Mouse (Mus musculus) stomach, embryonic 15.5 days (tissue): ENCODE measurements around the gene Stxbp6. TPM values are rescaled to one million over a fixed set of nuclear protein-coding genes. Genes with fewer than 3 reads are reported as not detected.

Source experiments
- ATAC-seq: fragments of 200-750 bp; cut with Nextera tagmentation; 2 replicates; pipeline ENCODE4 v1.8.0; 2017; ENCODE audit warnings: low read depth, moderate number of reproducible peaks, moderate TSS enrichment; ENCODE audit not compliant: insufficient read depth, low FRiP score
- H3K27ac ChIP-seq: fragments of 300-500 bp; sonication (generic); 2 replicates; pipeline ENCODE4 v1.5.1; 2015; ENCODE audit warnings: mild to moderate bottlenecking, inconsistent platforms
- H3K27me3 ChIP-seq: fragments of 300-500 bp; sonication (generic); replicated peaks from 2 replicates; pipeline ENCODE4 v1.6.1; 2015; ENCODE audit warnings: inconsistent platforms
- H3K36me3 ChIP-seq: fragments of 300-500 bp; sonication (generic); 2 replicates; pipeline ENCODE4 v1.6.1; 2015; ENCODE audit warnings: inconsistent platforms
- H3K4me1 ChIP-seq: fragments of 300-500 bp; sonication (generic); 2 replicates; pipeline ENCODE4 v1.6.1; 2015; ENCODE audit warnings: inconsistent platforms
- H3K4me2 ChIP-seq: fragments of 300-500 bp; sonication (generic); 2 replicates; pipeline ENCODE4 v1.6.1; 2015; ENCODE audit warnings: mild to moderate bottlenecking, inconsistent platforms
- H3K4me3 ChIP-seq: fragments of 300-500 bp; sonication (generic); replicated peaks from 2 replicates; pipeline ENCODE4 v1.5.1; 2015; ENCODE audit warnings: inconsistent platforms
- H3K9ac ChIP-seq: fragments of 300-500 bp; sonication (generic); 2 replicates; pipeline ENCODE4 v1.6.1; 2015; ENCODE audit warnings: inconsistent platforms
- H3K9me3 ChIP-seq: fragments of 300-500 bp; sonication (generic); 2 replicates; pipeline ENCODE4 v1.6.1; 2016; ENCODE audit warnings: inconsistent platforms
- WGBS: fragments of 180-500 bp; shearing (Covaris S2); methylation state at CpG from one replicate; pipeline ENCODE4 v1.1.7; 2015; 5-methylcytosine and 5-hydroxymethylcytosine counted together
- polyA plus RNA-seq: library from polyadenylated mRNA; unstranded; fragments of >200 nt; fragmentation: Nextera tagmentation; extraction: Ambion mirVana; gene quantifications from 2 replicates; pipeline ENCODE4 v1.2.1, GENCODE M21; 2015

Stxbp6 gene
- polyA plus RNA-seq, 1 experiment from 2014 or later = 19.2 TPM

DNA sequence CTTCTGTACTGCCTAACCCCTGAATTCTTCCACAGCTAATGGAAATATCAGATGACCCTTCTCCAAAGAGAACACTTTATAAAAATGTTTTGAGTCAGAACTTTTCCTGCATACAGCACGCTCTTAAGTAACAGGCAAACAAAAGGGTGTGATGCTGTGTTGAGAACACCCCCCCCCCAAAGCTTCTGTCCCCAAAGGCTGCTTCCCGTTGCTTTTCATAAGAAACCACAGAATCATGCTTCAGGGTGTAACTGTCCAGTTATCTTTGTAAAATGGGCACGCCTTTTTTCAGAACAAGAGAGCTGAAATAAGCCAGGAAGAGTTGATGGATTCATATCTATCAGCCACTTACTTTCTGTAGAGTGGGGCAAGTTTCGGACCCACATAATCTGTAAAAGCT lies 134.2 kb downstream of the Stxbp6 start:
- Histone ChIP-seq H3K4me3 (no peak overlapping the region), H3K27me3 (no peaks in the 10 kb centered on the region), H3K9ac (no peak overlapping the region), H3K4me2 (no peak overlapping the region), H3K27ac (no peak overlapping the region), H3K4me1 (no peaks in the 10 kb centered on the region), H3K36me3 (no peaks in the 10 kb centered on the region), H3K9me3 (no peaks in the 10 kb centered on the region)
- ATAC-seq = no peak
- 72% methylated on average over 4 of the region's 4 CpGs for WGBS

DNA sequence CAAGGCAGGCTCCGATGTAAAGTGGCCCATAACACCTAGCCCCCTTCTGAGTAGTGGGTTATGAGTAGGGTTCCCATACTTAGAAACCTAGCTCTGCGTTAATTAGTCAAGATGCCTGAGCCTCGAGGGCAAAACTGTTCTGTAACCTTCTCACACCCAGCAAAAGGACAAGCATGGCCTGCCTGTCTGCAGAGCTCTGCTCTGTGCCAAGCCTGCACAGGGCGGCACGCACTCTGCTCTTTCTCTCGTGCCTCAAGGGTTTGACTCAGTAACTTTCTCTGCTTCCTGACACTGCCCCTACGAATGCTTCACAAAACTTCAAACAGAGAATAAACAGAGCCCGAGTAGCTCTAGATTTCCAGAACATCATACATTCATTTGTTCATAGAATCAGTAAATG lies 135.4 kb downstream of the Stxbp6 start:
- Histone ChIP-seq H3K36me3 (no peaks in the 10 kb centered on the region), H3K27me3 (no peaks in the 10 kb centered on the region), H3K27ac (no peak overlapping the region), H3K9ac (no peak overlapping the region), H3K4me2 (no peak overlapping the region), H3K4me1 (no peaks in the 10 kb centered on the region), H3K4me3 (no peak overlapping the region), H3K9me3 (no peaks in the 10 kb centered on the region)
- 69% methylated on average over 8 of the region's 8 CpGs for WGBS
- no peak for ATAC-seq

DNA sequence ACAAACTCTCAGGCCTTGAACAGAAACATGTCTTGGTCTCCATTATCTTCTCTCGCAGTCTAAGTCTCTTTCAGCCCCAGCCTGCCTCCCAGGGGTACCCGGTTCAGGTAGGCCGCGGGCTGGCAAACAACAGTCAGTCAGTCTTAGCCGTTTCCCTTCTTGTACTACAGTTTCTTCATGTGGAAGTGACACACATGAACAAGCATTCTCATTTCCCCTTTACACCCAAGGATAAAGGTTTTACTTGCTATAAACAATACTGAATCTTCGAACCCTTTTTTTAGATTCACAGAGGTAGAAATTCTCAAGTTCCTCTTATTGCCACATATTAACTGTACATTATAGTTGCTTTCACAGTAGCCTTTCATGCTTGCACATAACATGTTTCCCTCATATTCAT lies 141.6 kb downstream of the Stxbp6 start:
- H3K27me3 ChIP-seq = no peaks in the 10 kb centered on the region
- no peak overlapping the region for H3K4me3 ChIP-seq
- no peak overlapping the region for H3K4me2 ChIP-seq
- H3K36me3 ChIP-seq = no peaks in the 10 kb centered on the region
- no peak overlapping the region for H3K27ac ChIP-seq
- no peaks in the 10 kb centered on the region for H3K4me1 ChIP-seq
- WGBS = 87% methylated on average over 6 of the region's 6 CpGs
- H3K9me3 ChIP-seq = no peaks in the 10 kb centered on the region
- no peak for ATAC-seq
- H3K9ac ChIP-seq = no peak overlapping the region

DNA sequence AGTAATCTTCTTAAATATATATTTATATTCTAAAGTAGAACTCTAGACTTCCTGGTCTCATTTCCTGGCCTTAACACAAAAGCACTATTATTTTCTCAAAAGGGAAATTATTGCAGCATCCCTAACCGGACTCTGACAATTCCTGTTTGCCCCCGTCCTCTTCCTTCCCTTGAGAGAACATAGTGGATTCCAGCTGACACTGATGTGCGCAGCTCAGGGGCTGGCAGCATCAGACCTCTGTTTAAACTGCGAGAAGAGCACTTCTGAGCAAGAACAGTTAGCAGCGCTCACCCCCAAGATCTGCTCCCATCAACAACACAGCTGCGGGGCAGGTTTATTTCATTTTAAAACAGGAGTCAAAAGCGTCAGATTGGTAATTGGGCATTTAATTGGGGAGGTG lies 142.8 kb downstream of the Stxbp6 start:
- no peak for ATAC-seq
- Histone ChIP-seq H3K4me1 (no peaks in the 10 kb centered on the region), H3K9ac (no peak overlapping the region), H3K4me2 (no peak overlapping the region), H3K27me3 (no peaks in the 10 kb centered on the region), H3K4me3 (no peak overlapping the region), H3K36me3 (no peaks in the 10 kb centered on the region), H3K27ac (no peak overlapping the region), H3K9me3 (no peaks in the 10 kb centered on the region)
- WGBS = 79% methylated on average over 7 of the region's 7 CpGs

DNA sequence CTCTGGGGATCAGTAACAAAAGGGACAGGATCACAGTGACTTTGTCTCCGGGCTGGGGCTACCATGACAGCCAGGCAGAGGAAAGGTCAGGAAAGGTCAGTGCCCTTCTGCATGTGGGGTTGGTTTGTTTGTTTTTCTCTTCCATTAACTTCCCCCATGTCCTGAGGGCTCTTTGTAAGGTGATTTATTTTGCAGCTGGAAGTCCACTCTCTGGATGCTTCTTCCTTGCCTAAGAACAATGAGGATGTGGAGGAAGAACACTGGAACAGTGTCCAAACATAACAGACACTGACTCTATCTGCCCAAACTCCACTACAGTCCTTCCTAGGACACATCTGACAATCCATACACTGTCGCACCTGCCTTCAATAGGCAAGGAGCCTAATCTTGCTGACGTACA lies 146.1 kb downstream of the Stxbp6 start:
- no peak overlapping the region for H3K9ac ChIP-seq
- no peak for ATAC-seq
- no peak overlapping the region for H3K4me2 ChIP-seq
- 39% methylated on average over 3 of the region's 3 CpGs for WGBS
- no peak overlapping the region for H3K4me3 ChIP-seq
- no peak overlapping the region for H3K27ac ChIP-seq
- H3K9me3 ChIP-seq = no peaks in the 10 kb centered on the region
- no peaks in the 10 kb centered on the region for H3K4me1 ChIP-seq
- no peaks in the 10 kb centered on the region for H3K27me3 ChIP-seq
- H3K36me3 ChIP-seq = no peaks in the 10 kb centered on the region

DNA sequence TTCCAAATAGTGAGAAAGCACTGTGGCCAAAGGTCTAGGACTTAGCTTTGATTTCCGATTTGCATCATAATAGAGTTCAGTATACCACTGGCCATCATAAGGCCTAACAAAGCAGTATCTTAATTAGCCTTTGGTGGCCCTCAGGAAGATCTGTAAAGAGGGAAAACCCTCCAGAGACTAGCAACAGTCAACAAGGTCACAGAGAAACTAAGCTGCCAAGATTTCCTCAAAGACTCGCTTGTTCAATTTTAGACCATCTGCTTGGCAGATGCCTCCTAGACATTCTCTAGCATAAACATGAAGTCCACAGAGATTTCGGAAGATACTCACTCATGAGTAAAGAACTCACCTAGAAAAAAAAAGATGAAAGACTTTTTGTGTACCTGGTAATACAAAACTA lies 148.6 kb downstream of the Stxbp6 start:
- no peaks in the 10 kb centered on the region for H3K36me3 ChIP-seq
- no peak overlapping the region for H3K4me2 ChIP-seq
- H3K4me1 ChIP-seq = no peaks in the 10 kb centered on the region
- no peak overlapping the region for H3K4me3 ChIP-seq
- H3K9me3 ChIP-seq = no peaks in the 10 kb centered on the region
- WGBS = 81% methylated on average over 3 of the region's 3 CpGs
- no peak for ATAC-seq
- no peak overlapping the region for H3K27ac ChIP-seq
- no peak overlapping the region for H3K9ac ChIP-seq
- no peaks in the 10 kb centered on the region for H3K27me3 ChIP-seq

DNA sequence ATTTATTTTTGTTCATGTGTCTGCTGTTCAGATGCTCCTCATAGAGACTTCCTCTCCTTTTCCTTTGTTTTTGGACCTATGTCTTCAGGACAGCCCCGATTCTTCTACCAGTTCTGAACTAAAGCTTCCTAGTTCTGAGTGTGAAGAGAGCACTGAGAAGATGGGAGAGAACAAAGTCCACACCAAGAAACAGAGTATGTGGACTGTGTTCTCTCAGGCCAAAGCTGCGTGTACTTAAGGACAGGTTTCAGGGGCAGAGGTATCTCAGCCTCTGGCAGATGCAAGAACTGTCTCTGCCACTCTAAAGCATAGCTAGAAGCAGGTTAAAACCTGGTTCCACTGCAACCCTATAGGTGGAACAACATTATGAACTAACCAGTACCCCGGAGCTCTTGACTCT lies 151.2 kb downstream of the Stxbp6 start:
- ATAC-seq = no peak
- no peaks in the 10 kb centered on the region for H3K36me3 ChIP-seq
- WGBS = 89% methylated on average over 3 of the region's 3 CpGs
- no peaks in the 10 kb centered on the region for H3K27me3 ChIP-seq
- no peak overlapping the region for H3K9ac ChIP-seq
- H3K4me1 ChIP-seq = no peaks in the 10 kb centered on the region
- H3K4me2 ChIP-seq = no peak overlapping the region
- H3K4me3 ChIP-seq = no peak overlapping the region
- H3K9me3 ChIP-seq = no peaks in the 10 kb centered on the region
- H3K27ac ChIP-seq = no peak overlapping the region

DNA sequence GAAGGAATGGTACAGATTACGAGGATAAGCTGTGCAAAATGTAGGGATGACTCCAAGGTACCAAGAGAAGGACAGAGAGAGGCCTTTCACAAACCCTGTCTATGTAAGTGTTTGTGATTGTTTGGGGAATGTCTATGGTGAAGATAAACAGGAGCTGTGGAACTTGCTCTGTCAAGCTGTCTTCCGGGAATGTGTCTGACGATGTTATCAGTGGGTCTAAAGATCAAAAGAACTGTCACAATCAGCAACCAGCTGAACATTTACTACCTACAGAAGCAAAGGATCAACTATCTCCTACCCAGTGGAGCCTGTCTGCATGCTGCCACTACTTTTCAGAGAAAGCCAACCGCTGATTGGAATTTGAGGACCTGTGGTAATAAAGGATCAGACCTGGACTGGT lies 152.3 kb downstream of the Stxbp6 start:
- H3K27me3 ChIP-seq = no peaks in the 10 kb centered on the region
- no peak overlapping the region for H3K9ac ChIP-seq
- ATAC-seq = peak; percentile 31; the same call in 1 of the 2 replicates
- no peak overlapping the region for H3K27ac ChIP-seq
- H3K36me3 ChIP-seq = no peaks in the 10 kb centered on the region
- H3K4me1 ChIP-seq = no peaks in the 10 kb centered on the region
- 50% methylated on average over 4 of the region's 4 CpGs for WGBS
- no peaks in the 10 kb centered on the region for H3K9me3 ChIP-seq
- H3K4me2 ChIP-seq = no peak overlapping the region
- no peak overlapping the region for H3K4me3 ChIP-seq

DNA sequence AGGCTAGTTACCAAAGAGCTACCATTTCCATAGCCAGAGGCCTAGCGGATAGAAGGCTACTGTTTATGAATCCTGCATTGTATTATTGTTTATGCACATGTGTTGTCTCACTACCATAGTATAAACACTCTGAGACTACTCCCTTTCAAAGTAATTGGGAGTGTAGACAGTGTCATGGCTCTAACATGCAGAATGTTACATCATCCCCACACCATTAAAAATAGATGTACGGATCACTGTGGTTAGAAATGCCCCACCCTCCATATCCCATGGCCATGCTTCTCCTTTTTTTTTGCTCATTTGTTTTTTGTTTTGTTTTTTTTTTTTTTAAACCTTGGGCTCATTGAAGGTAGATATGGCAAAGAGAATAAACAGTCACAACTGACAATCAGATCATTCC lies 154.9 kb downstream of the Stxbp6 start:
- no peak overlapping the region for H3K4me2 ChIP-seq
- no peak overlapping the region for H3K27ac ChIP-seq
- H3K27me3 ChIP-seq = no peaks in the 10 kb centered on the region
- no peaks in the 10 kb centered on the region for H3K36me3 ChIP-seq
- no peaks in the 10 kb centered on the region for H3K9me3 ChIP-seq
- no peak overlapping the region for H3K4me3 ChIP-seq
- no peak for ATAC-seq
- H3K4me1 ChIP-seq = no peaks in the 10 kb centered on the region
- 89% methylated on average over 2 of the region's 2 CpGs for WGBS
- no peak overlapping the region for H3K9ac ChIP-seq

DNA sequence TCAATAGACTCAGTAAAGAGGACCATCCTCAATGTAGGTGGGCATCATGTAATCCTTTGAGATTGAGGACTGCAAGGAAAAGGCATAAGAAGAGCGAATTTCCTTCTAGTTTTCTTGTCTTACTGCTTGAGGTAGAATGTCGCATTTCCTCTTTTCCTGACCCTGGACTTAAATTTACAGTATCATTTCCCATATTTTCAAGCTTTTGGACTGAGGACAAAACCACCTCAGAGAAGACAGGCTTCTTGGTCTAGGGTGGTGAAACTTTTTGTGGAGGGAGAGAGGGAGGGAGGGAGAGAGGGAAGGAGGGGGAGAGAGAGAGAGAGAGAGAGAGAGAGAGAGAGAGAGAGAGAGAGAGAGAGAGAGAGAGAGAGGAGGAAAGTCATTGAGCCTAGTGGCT lies 155.6 kb downstream of the Stxbp6 start:
- 85% methylated on average over 2 of the region's 2 CpGs for WGBS
- Histone ChIP-seq H3K27me3 (no peaks in the 10 kb centered on the region), H3K4me1 (no peaks in the 10 kb centered on the region), H3K9me3 (no peaks in the 10 kb centered on the region), H3K4me3 (no peak overlapping the region), H3K4me2 (no peak overlapping the region), H3K36me3 (no peaks in the 10 kb centered on the region), H3K9ac (no peak overlapping the region), H3K27ac (no peak overlapping the region)
- no peak for ATAC-seq

DNA sequence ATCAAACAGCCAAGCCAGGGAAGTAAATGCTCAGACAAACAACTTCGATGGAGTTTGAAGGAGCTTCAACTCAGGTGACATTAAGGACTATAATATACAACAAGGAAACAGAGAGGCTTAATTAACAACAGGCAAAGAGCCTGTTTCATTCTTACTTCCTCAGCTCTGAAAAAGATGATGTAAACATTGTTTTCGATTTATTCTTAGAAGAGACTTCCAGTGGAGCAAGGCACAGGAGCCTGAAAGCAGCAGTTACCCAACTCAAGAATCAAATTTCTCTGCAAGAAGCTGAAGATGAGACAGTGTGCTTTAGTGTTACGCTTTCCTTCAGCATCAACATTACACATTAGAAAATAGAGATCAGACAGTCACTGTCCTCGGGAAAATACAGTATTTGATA lies 160.7 kb downstream of the Stxbp6 start:
- Histone ChIP-seq H3K27me3 (no peaks in the 10 kb centered on the region), H3K36me3 (no peaks in the 10 kb centered on the region), H3K4me1 (no peaks in the 10 kb centered on the region), H3K9me3 (no peaks in the 10 kb centered on the region), H3K9ac (no peak overlapping the region), H3K4me2 (no peak overlapping the region), H3K4me3 (no peak overlapping the region), H3K27ac (no peak overlapping the region)
- ATAC-seq = no peak
- WGBS = 71% methylated on average over 4 of the region's 4 CpGs

DNA sequence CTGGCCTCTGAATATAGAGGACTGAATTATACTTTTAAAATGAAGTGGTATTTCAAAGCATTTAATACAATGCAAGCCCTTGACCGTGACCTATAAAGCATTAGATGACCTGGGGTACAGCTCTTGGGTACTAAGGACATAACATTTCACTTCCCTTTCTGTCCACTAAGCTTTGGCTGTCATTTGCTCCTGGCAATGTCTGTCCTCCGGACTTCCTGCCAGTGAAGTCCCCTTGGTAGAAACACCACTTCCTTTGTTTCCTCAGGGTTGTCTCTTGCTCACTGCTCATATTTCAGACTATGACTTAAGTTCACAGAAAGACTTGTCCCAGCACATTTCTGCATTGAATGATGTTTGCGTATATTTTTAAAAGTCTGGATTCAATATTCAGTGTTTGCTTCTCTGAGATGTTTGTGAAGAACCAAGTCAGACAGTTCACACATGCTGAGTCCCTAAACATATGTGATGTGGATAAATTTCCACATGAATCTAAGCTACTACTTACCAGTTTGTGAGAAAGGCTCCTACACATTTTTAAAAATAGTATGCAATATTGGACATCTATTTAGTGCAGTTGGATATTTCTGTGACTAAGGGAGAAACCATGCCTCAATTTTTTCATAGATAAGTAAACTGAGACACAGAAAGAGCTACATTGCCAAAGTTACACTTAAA lies 166.3 kb downstream of the Stxbp6 start:
- H3K9me3 ChIP-seq = no peaks in the 10 kb centered on the region
- H3K9ac ChIP-seq = no peak overlapping the region
- 75% methylated on average over 3 of the region's 3 CpGs for WGBS
- H3K27ac ChIP-seq = no peak overlapping the region
- no peaks in the 10 kb centered on the region for H3K4me1 ChIP-seq
- no peaks in the 10 kb centered on the region for H3K27me3 ChIP-seq
- ATAC-seq = no peak
- no peak overlapping the region for H3K4me2 ChIP-seq
- no peak overlapping the region for H3K4me3 ChIP-seq
- H3K36me3 ChIP-seq = no peaks in the 10 kb centered on the region

DNA sequence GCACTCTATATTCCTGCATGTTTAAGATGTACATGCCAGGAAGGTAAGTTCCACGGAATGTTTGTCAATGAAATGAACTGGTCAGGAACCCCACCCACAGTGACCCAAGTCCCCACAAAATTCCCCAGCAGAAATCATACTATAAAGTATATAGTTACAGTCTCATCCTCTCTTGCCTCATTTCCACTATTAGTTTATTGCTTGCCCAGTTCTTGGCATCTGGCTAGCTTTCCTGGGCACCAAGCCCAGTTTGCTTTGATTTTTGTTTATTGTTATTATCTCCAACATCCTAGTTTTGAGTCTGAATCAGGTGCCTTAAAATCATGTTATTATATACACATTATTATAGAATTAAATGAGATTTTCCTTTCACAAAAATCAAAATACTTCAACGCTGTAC lies 168.5 kb downstream of the Stxbp6 start:
- Histone ChIP-seq H3K36me3 (no peaks in the 10 kb centered on the region), H3K4me1 (no peaks in the 10 kb centered on the region), H3K9ac (no peak overlapping the region), H3K27me3 (no peaks in the 10 kb centered on the region), H3K9me3 (no peaks in the 10 kb centered on the region), H3K4me3 (no peak overlapping the region), H3K4me2 (no peak overlapping the region), H3K27ac (no peak overlapping the region)
- ATAC-seq = no peak
- WGBS = 75% methylated on average over 2 of the region's 2 CpGs
